Mouse (Mus musculus) erythroblast, embryonic 14.5 days (primary cell): ENCODE results near the gene C130073F10Rik. TPM values are rescaled to one million over a fixed set of nuclear protein-coding genes. Genes with fewer than 3 reads are reported as not detected.
"Not testable (repeated sequence)": the region's sequence is repeated elsewhere in the genome, so short reads cannot be mapped to it uniquely, and the experiment has no call there.

Experiments
- H3K27me3 ChIP-seq: 2 replicates; pipeline ENCODE4 v1.6.1; 2012; ENCODE audit warnings: inconsistent platforms; ENCODE audit not compliant: control insufficient read depth
- H3K36me3 ChIP-seq: 2 replicates; pipeline ENCODE4 v1.6.1; 2012; ENCODE audit warnings: mild to moderate bottlenecking, inconsistent platforms; ENCODE audit not compliant: control insufficient read depth
- H3K4me1 ChIP-seq: 2 replicates; pipeline ENCODE4 v1.6.1; 2012; ENCODE audit warnings: inconsistent platforms; ENCODE audit not compliant: control insufficient read depth
- H3K4me3 ChIP-seq: replicated peaks from 2 replicates; pipeline ENCODE3; 2012; ENCODE audit warnings: moderate library complexity, mild to moderate bottlenecking, inconsistent platforms
- H3K9me3 ChIP-seq: 2 replicates; pipeline ENCODE4 v1.6.1; 2012; ENCODE audit warnings: low read length, inconsistent platforms, mixed read lengths; ENCODE audit not compliant: control insufficient read depth
- GATA1 ChIP-seq: IDR thresholded peaks from 2 replicates; pipeline ENCODE4 v1.6.1; 2012; ENCODE audit warnings: low read length, inconsistent platforms, mixed read lengths
- TAL1 ChIP-seq: IDR thresholded peaks from 3 replicates; pipeline ENCODE4 v1.6.1; 2012; ENCODE audit warnings: low read length, inconsistent platforms, mixed read lengths
- polyA plus RNA-seq: library from polyadenylated mRNA; stranded (reverse); fragments of >175 nt; gene quantifications from 2 replicates; pipeline ENCODE4 v1.2.3, GENCODE M21; 2012

C130073F10Rik gene
- polyA plus RNA-seq: not detected in 2 replicates

GRCm38 (mm10) chr4:101893656-101894420 is at the start of gene C130073F10Rik:
TSS of gene C130073F10Rik (minus strand) at chr4:101893789.
- H3K9me3 ChIP-seq: peaks cover 23% of the 10 kb centered on the region
- H3K4me3 ChIP-seq: no peak within 1 kb of the TSS
- H3K27me3 ChIP-seq: no peaks in the 10 kb centered on the region
- no peak for TF ChIP-seq GATA1
- no peak for TF ChIP-seq TAL1
- no peaks in the 10 kb centered on the region for H3K4me1 ChIP-seq
- H3K36me3 ChIP-seq: no peaks in the 10 kb centered on the region

- H3K9me3 ChIP-seq, H3K27me3 ChIP-seq, H3K4me3 ChIP-seq, H3K4me1 ChIP-seq, H3K36me3 ChIP-seq: not testable (repeated sequence)
Observed at GRCm38 (mm10) chr4:101940107-101940506, 46.5 kb upstream of the C130073F10Rik start, which contains the start of gene Gm12794. TSS of gene Gm12794 (plus strand) at chr4:101940407.

- not testable (repeated sequence) for H3K36me3 ChIP-seq, H3K9me3 ChIP-seq, H3K4me1 ChIP-seq, H3K4me3 ChIP-seq, H3K27me3 ChIP-seq
Observed at GRCm38 (mm10) chr4:101908821-101909220, 15.2 kb upstream of the C130073F10Rik start, which contains the start of gene Gm12800. TSS of gene Gm12800 (plus strand) at chr4:101909121.

- TF ChIP-seq TAL1: no peak
- TF ChIP-seq GATA1: no peak
- peaks cover 17% of the 10 kb centered on the region for H3K9me3 ChIP-seq
- no peaks in the 10 kb centered on the region for H3K4me1 ChIP-seq
- H3K27me3 ChIP-seq: no peaks in the 10 kb centered on the region
- H3K36me3 ChIP-seq: no peaks in the 10 kb centered on the region
- H3K4me3 ChIP-seq: no peak overlapping the region
Observed at GRCm38 (mm10) chr4:101889377-101889776, 4.2 kb downstream of the C130073F10Rik start.

GRCm38 (mm10) chr4:101883641-101884040 is 9.9 kb downstream of the C130073F10Rik start:
- Histone ChIP-seq H3K9me3 (peaks cover under 1% of the 10 kb centered on the region), H3K4me1 (no peaks in the 10 kb centered on the region), H3K36me3 (no peaks in the 10 kb centered on the region), H3K4me3 (no peak overlapping the region), H3K27me3 (no peaks in the 10 kb centered on the region)
- TF ChIP-seq TAL1 (no peak), GATA1 (no peak)

GRCm38 (mm10) chr4:101875687-101876086 is 17.9 kb downstream of the C130073F10Rik start:
- H3K4me3 ChIP-seq, H3K27me3 ChIP-seq, H3K4me1 ChIP-seq, H3K36me3 ChIP-seq, H3K9me3 ChIP-seq: not testable (repeated sequence)

GRCm38 (mm10) chr4:101872031-101872430 is 21.6 kb downstream of the C130073F10Rik start:
- H3K4me3 ChIP-seq, H3K36me3 ChIP-seq, H3K9me3 ChIP-seq, H3K4me1 ChIP-seq, H3K27me3 ChIP-seq: not testable (repeated sequence)

GRCm38 (mm10) chr4:101862289-101862688 is 31.3 kb downstream of the C130073F10Rik start:
- TF ChIP-seq TAL1 (no peak), GATA1 (no peak)
- Histone ChIP-seq H3K4me3 (no peak overlapping the region), H3K9me3 (peaks cover 2% of the 10 kb centered on the region; the same call in 1 of the 2 replicates), H3K4me1 (no peaks in the 10 kb centered on the region), H3K27me3 (no peaks in the 10 kb centered on the region), H3K36me3 (no peaks in the 10 kb centered on the region)

- no peak overlapping the region for H3K4me3 ChIP-seq
- no peak for TF ChIP-seq GATA1
- TF ChIP-seq TAL1: no peak
Observed at GRCm38 (mm10) chr4:101860873-101861272, 32.7 kb downstream of the C130073F10Rik start.

GRCm38 (mm10) chr4:101850908-101851307 is 42.7 kb downstream of the C130073F10Rik start:
- Histone ChIP-seq H3K4me3 (no peak overlapping the region), H3K9me3 (peaks cover 33% of the 10 kb centered on the region), H3K4me1 (no peaks in the 10 kb centered on the region), H3K27me3 (no peaks in the 10 kb centered on the region), H3K36me3 (no peaks in the 10 kb centered on the region)
- no peak for TF ChIP-seq GATA1
- no peak for TF ChIP-seq TAL1

More at GRCm38 (mm10) chr4:101860873-101861272, 32.7 kb downstream of the C130073F10Rik start:
- no peaks in the 10 kb centered on the region for H3K4me1 ChIP-seq
- peaks cover 2% of the 10 kb centered on the region; the same call in 1 of the 2 replicates for H3K9me3 ChIP-seq
- H3K27me3 ChIP-seq: no peaks in the 10 kb centered on the region
- H3K36me3 ChIP-seq: no peaks in the 10 kb centered on the region

- H3K9me3 ChIP-seq: peaks cover 11% of the 10 kb centered on the region
- not testable (repeated sequence) for H3K36me3 ChIP-seq, H3K4me1 ChIP-seq, H3K4me3 ChIP-seq, H3K27me3 ChIP-seq
Observed at GRCm38 (mm10) chr4:101843923-101844322, 49.7 kb downstream of the C130073F10Rik start, which contains the start of gene B020004J07Rik. TSS of gene B020004J07Rik (minus strand) at chr4:101844023.
